ENCODE assay signal across 8 mouse cellular contexts in genomic region chr14:20724043-20724442, GRCm38 (mm10). TPM values are rescaled to one million over a fixed set of nuclear protein-coding genes. Genes with fewer than 3 reads are reported as not detected.
DNase-seq lines count a peak whose midpoint lies in the region; ATAC-seq lines count a peak whose summit lies in the region.

No protein-coding gene starts in this region.

- H3K4me1 ChIP-seq in hindbrain, embryonic 16.5 days (ENCODE audit: control insufficient read depth, insufficient read depth, low read depth, low read length) = no peaks in the 10 kb centered on the region
- no peaks in the 10 kb centered on the region for H3K4me1 ChIP-seq in neural tube, embryonic 11.5 days (ENCODE audit: control insufficient read depth, insufficient read depth, low read length)

- peak; percentile 43 for DNase-seq in spleen, adult 12 weeks (ENCODE audit: low spot score)
- DNase-seq in spleen, postnatal 36 days (ENCODE audit: low spot score in 2 of 2) = no peak
- peak; percentile 72 to 82 for DNase-seq in adrenal gland, postnatal 36 days
- peak; percentile 57 to 73 for DNase-seq in left cerebral cortex, postnatal 36 days (ENCODE audit: low spot score in 2 of 2)
- DNase-seq in neural tube, embryonic 11.5 days (ENCODE audit: low spot score) = peak; percentile 62

- H3K4me3 ChIP-seq in hindbrain, embryonic 16.5 days (ENCODE audit: low read length) = no peak overlapping the region
- no peak overlapping the region for H3K4me3 ChIP-seq in neural tube, embryonic 11.5 days (ENCODE audit: low read depth, low read length)

- peaks cover 63% of the 10 kb centered on the region for H3K36me3 ChIP-seq in hindbrain, embryonic 16.5 days (ENCODE audit: control insufficient read depth, insufficient read depth, low read length)
- H3K36me3 ChIP-seq in neural tube, embryonic 11.5 days (ENCODE audit: control insufficient read depth, insufficient read depth, low read length) = peaks cover 38% of the 10 kb centered on the region

- H3K9me3 ChIP-seq in hindbrain, embryonic 16.5 days (ENCODE audit: control insufficient read depth, low read length) = no peaks in the 10 kb centered on the region
- H3K9me3 ChIP-seq in neural tube, embryonic 11.5 days (ENCODE audit: control insufficient read depth, low read length) = no peaks in the 10 kb centered on the region

- H3K4me2 ChIP-seq in hindbrain, embryonic 16.5 days (ENCODE audit: low read length) = no peak overlapping the region
- no peak overlapping the region for H3K4me2 ChIP-seq in neural tube, embryonic 11.5 days (ENCODE audit: low read depth)

- no peak overlapping the region for H3K9ac ChIP-seq in hindbrain, embryonic 16.5 days (ENCODE audit: low read depth, low read length)
- no peak overlapping the region for H3K9ac ChIP-seq in neural tube, embryonic 11.5 days (ENCODE audit: low read length)

- intact Hi-C loops in left cerebral cortex, postnatal 36 days (cut with DNase I) = no loop called here

- no peak overlapping the region for H3K27ac ChIP-seq in hindbrain, embryonic 16.5 days (ENCODE audit: low read depth, low read length)
- no peak overlapping the region for H3K27ac ChIP-seq in neural tube, embryonic 11.5 days (ENCODE audit: low read depth, low read length)

- peak; percentile 78 for ATAC-seq in erythroblast, adult 5-6 weeks (replicated peaks; ENCODE audit: low FRiP score, poor library complexity, severe bottlenecking)
- peak; percentile 29 for ATAC-seq in hindbrain, embryonic 16.5 days
- no peak for ATAC-seq in neural tube, embryonic 11.5 days (ENCODE audit: insufficient read depth, low FRiP score, low TSS enrichment)
- no peak for ATAC-seq in megakaryocyte-erythroid progenitor cell, adult 5-6 weeks (replicated peaks; ENCODE audit: low FRiP score, low TSS enrichment, poor library complexity, severe bottlenecking)

- H3K27me3 ChIP-seq in hindbrain, embryonic 16.5 days (replicated peaks; ENCODE audit: control insufficient read depth, insufficient read depth, low read length) = no peaks in the 10 kb centered on the region
- H3K27me3 ChIP-seq in neural tube, embryonic 11.5 days (ENCODE audit: control insufficient read depth, insufficient read depth, low read length) = no peaks in the 10 kb centered on the region

- 16% methylated on average over 5 of the region's 5 CpGs for WGBS in hindbrain, embryonic 16.5 days
- WGBS in neural tube, embryonic 11.5 days = 44% methylated on average over 5 of the region's 5 CpGs

RNA-seq across cellular contexts. Expression of gene Ndst2, which starts 10.3 kb away (rescaled TPM):
- total RNA-seq in adrenal gland, postnatal 36 days (2021) = 10 to 100 TPM; 24.1 to 26.2 TPM
- total RNA-seq in erythroblast, adult 5-6 weeks (2015; ENCODE audit: low replicate concordance) = 69.8 and 80.1 TPM in 2 replicates
- 25.0 and 32.7 TPM in 2 replicates for total RNA-seq in erythroblast, adult 5-6 weeks (2017; ENCODE audit: low replicate concordance)
- 16.7 and 20.8 TPM in 2 replicates for polyA plus RNA-seq in hindbrain, embryonic 16.5 days (2015; fragmentation: Nextera tagmentation; extraction: Ambion mirVana)
- 10 to 100 TPM; 17.4 to 20.5 TPM for total RNA-seq in left cerebral cortex, postnatal 36 days (2021)
- polyA plus RNA-seq in neural tube, embryonic 11.5 days (2014; fragmentation: Nextera tagmentation; extraction: Ambion mirVana) = 23.0 and 24.4 TPM in 2 replicates
- 81.5 and 88.9 TPM in 2 replicates for total RNA-seq in megakaryocyte-erythroid progenitor cell, adult 5-6 weeks (2014; fragmentation: Nextera tagmentation)
- total RNA-seq in megakaryocyte-erythroid progenitor cell, adult 5-6 weeks (2017) = 15.1 and 19.4 TPM in 2 replicates

RNA-seq across cellular contexts. Expression of gene Zswim8, which starts 16.7 kb away (rescaled TPM):
- total RNA-seq in adrenal gland, postnatal 36 days (2021) = 100 to 1,000 TPM in 1 of 2 experiments, 10 to 100 TPM in 1; 97.8 to 135 TPM
- 17.8 and 32.3 TPM in 2 replicates for total RNA-seq in erythroblast, adult 5-6 weeks (2015; ENCODE audit: low replicate concordance)
- 10.1 and 16.3 TPM in 2 replicates for total RNA-seq in erythroblast, adult 5-6 weeks (2017; ENCODE audit: low replicate concordance)
- 36.1 and 42.2 TPM in 2 replicates for polyA plus RNA-seq in hindbrain, embryonic 16.5 days (2015; fragmentation: Nextera tagmentation; extraction: Ambion mirVana)
- 100 to 1,000 TPM; 131 to 196 TPM for total RNA-seq in left cerebral cortex, postnatal 36 days (2021)
- polyA plus RNA-seq in neural tube, embryonic 11.5 days (2014; fragmentation: Nextera tagmentation; extraction: Ambion mirVana) = 30.2 and 36.0 TPM in 2 replicates
- 34.3 and 35.6 TPM in 2 replicates for total RNA-seq in megakaryocyte-erythroid progenitor cell, adult 5-6 weeks (2014; fragmentation: Nextera tagmentation)
- total RNA-seq in megakaryocyte-erythroid progenitor cell, adult 5-6 weeks (2017) = 16.5 and 22.0 TPM in 2 replicates

RNA-seq across cellular contexts. Expression of gene Chchd1, which starts 21.2 kb away (rescaled TPM):
- 10 to 100 TPM; 82.0 to 94.3 TPM for total RNA-seq in adrenal gland, postnatal 36 days (2021)
- total RNA-seq in erythroblast, adult 5-6 weeks (2015; ENCODE audit: low replicate concordance) = 9.6 and 27.1 TPM in 2 replicates
- 22.5 and 44.7 TPM in 2 replicates for total RNA-seq in erythroblast, adult 5-6 weeks (2017; ENCODE audit: low replicate concordance)
- 148 and 163 TPM in 2 replicates for polyA plus RNA-seq in hindbrain, embryonic 16.5 days (2015; fragmentation: Nextera tagmentation; extraction: Ambion mirVana)
- 10 to 100 TPM; 45.5 to 50.4 TPM for total RNA-seq in left cerebral cortex, postnatal 36 days (2021)
- polyA plus RNA-seq in neural tube, embryonic 11.5 days (2014; fragmentation: Nextera tagmentation; extraction: Ambion mirVana) = 212 and 214 TPM in 2 replicates
- 202 and 239 TPM in 2 replicates for total RNA-seq in megakaryocyte-erythroid progenitor cell, adult 5-6 weeks (2014; fragmentation: Nextera tagmentation)
- 102 and 122 TPM in 2 replicates for total RNA-seq in megakaryocyte-erythroid progenitor cell, adult 5-6 weeks (2017)

RNA-seq across cellular contexts. Expression of gene Fut11, which starts 29.3 kb away (rescaled TPM):
- 10 to 100 TPM; 17.8 to 21.4 TPM for total RNA-seq in adrenal gland, postnatal 36 days (2021)
- total RNA-seq in erythroblast, adult 5-6 weeks (2015; ENCODE audit: low replicate concordance) = 2.5 and 9.2 TPM in 2 replicates
- total RNA-seq in erythroblast, adult 5-6 weeks (2017; ENCODE audit: low replicate concordance) = 1.5 and 1.7 TPM in 2 replicates
- 29.1 and 30.1 TPM in 2 replicates for polyA plus RNA-seq in hindbrain, embryonic 16.5 days (2015; fragmentation: Nextera tagmentation; extraction: Ambion mirVana)
- 10 to 100 TPM; 16.7 to 18.7 TPM for total RNA-seq in left cerebral cortex, postnatal 36 days (2021)
- polyA plus RNA-seq in neural tube, embryonic 11.5 days (2014; fragmentation: Nextera tagmentation; extraction: Ambion mirVana) = 22.6 and 23.1 TPM in 2 replicates
- 6.7 and 8.6 TPM in 2 replicates for total RNA-seq in megakaryocyte-erythroid progenitor cell, adult 5-6 weeks (2014; fragmentation: Nextera tagmentation)
- total RNA-seq in megakaryocyte-erythroid progenitor cell, adult 5-6 weeks (2017) = 2.7 and 3.7 TPM in 2 replicates

RNA-seq across cellular contexts. Expression of gene Sec24c, which starts 49.9 kb away (rescaled TPM):
- total RNA-seq in adrenal gland, postnatal 36 days (2021) = 100 to 1,000 TPM; 129 to 143 TPM
- 20.8 and 32.6 TPM in 2 replicates for total RNA-seq in erythroblast, adult 5-6 weeks (2015; ENCODE audit: low replicate concordance)
- total RNA-seq in erythroblast, adult 5-6 weeks (2017; ENCODE audit: low replicate concordance) = 60.1 and 67.7 TPM in 2 replicates
- polyA plus RNA-seq in hindbrain, embryonic 16.5 days (2015; fragmentation: Nextera tagmentation; extraction: Ambion mirVana) = 80.6 and 103 TPM in 2 replicates
- total RNA-seq in left cerebral cortex, postnatal 36 days (2021) = 100 to 1,000 TPM in 1 of 2 experiments, 10 to 100 TPM in 1; 94.0 to 126 TPM
- polyA plus RNA-seq in neural tube, embryonic 11.5 days (2014; fragmentation: Nextera tagmentation; extraction: Ambion mirVana) = 90.6 and 95.8 TPM in 2 replicates
- total RNA-seq in megakaryocyte-erythroid progenitor cell, adult 5-6 weeks (2014; fragmentation: Nextera tagmentation) = 99.9 and 104 TPM in 2 replicates
- 50.4 and 55.1 TPM in 2 replicates for total RNA-seq in megakaryocyte-erythroid progenitor cell, adult 5-6 weeks (2017)

Comparison
In these comparisons a context has a peak if more than half of its experiments do, and no peak if none do; other contexts are left out.
1. DNase-seq: peak in spleen, adult 12 weeks (single experiment), adrenal gland, postnatal 36 days (2 of 2), left cerebral cortex, postnatal 36 days (2 of 2) and neural tube, embryonic 11.5 days (single experiment); none in spleen, postnatal 36 days (0 of 2).
2. ATAC-seq: peak in erythroblast, adult 5-6 weeks (single experiment) and hindbrain, embryonic 16.5 days (single experiment); none in neural tube, embryonic 11.5 days (single experiment) and megakaryocyte-erythroid progenitor cell, adult 5-6 weeks (single experiment).